In genomic region chr2:128290609-128291008, GRCm38 (mm10) we compare ENCODE assay signal across 13 mouse cellular contexts.
DNase-seq lines count a peak whose midpoint lies in the region.
"Had no signal": no experiment of that assay in that cellular context is flagged by ENCODE, and none has a peak within 500 bp of the region (broad histone marks: within the 10 kb centered on the region; RNA-seq: fewer than 3 reads in every experiment).

No protein-coding gene starts in this region.

- DNase-seq in cerebellum, postnatal 10 days = peak; percentile 59 to 63
- no peak for DNase-seq in cerebellum, adult 11-12 months
- DNase-seq: adrenal gland, adult 2 months; adrenal gland, adult 8-10 months; adrenal gland, postnatal 10 days; adrenal gland, postnatal 14 days; adrenal gland, postnatal 25 days; adrenal gland, postnatal 36 days; B cell, adult 2 months; cerebellum, adult 11 months; cerebellum, adult 18-20 months; cerebellum, adult 2 months; cerebellum, adult 8-10 months had no signal
